Mouse (Mus musculus) kidney, postnatal 14 days (tissue): Measurements from ENCODE around the gene Bcl2l1.

ENCODE experiments used
- DNase-seq: peaks from one replicate; pipeline ENCODE4 v3.0.0; 2022; ENCODE audit warnings: mixed read lengths

The Bcl2l1 gene

GRCm38 (mm10) chr2:152800762-152801113 is 30.8 kb downstream of the Bcl2l1 start:
- no peak for DNase-seq

GRCm38 (mm10) chr2:152799954-152800761 is 31.4 kb downstream of the Bcl2l1 start:
- no peak for DNase-seq

DNA sequence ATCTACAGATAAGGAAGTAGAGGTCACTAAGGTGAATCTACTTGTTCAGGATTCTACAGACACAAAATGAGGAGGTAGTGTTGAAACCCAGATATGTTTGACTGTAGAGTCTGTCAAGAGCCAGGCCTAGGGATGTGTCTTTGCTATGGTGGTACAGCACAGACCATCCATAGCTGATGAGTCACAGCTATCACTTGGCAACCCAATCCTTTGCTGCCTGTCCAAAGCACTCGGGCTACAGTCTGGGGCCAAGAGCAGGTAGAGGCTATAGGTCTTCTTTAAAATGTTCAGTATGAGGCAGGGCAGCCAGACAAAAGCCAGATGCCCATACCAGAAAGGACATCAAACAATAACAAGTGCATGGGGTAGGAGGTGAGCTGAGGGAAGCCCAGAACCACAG is 33.9 kb downstream of the Bcl2l1 start:
- no peak for DNase-seq

- no peak for DNase-seq
Observed at GRCm38 (mm10) chr2:152794281-152794827, 37.2 kb downstream of the Bcl2l1 start.

DNA sequence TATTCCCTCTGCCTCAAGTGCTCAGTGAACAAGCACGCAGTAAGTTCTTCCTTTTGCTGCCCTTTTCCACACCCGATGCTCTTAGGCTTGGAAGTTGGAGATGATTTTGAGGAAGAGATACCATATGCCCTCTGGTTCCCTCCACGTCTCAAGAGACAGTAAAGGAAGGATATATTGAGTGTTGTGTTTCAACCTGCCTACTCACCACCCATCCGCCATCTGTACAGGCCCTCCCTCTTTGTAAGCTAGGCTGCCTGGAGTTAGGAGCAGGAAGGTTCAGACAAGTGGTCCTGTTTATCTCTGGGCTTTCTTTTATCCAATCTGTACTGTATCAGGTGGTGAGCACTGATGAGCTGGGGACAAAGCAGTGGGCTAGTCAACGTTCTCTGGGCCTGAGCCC is 38.1 kb downstream of the Bcl2l1 start:
- DNase-seq = no peak

DNA sequence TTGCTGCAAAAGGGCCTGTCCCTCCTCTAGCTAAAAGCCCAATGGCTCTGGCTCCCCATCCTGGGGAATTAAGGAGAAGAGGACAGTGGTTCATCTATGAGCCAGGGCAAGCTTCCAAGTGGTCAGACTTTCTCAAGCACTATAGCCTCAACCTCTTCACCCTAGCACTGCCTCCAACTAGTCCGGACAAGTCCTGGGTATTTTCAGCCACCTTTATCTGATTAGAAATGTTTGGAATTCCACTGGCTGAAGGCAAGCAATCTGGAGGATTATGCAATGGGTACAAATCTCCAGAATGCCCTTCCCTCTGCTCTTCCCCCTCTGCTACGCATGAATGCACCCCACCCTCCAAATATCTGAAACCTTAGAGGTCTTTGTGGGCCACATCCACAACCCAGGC is 39.1 kb downstream of the Bcl2l1 start:
- DNase-seq = peak; percentile 74

- DNase-seq = peak; percentile 54
Observed at GRCm38 (mm10) chr2:152789591-152789999, 41.9 kb downstream of the Bcl2l1 start.

- peak; percentile 51 for DNase-seq
Observed at GRCm38 (mm10) chr2:152788892-152789421, 42.6 kb downstream of the Bcl2l1 start.

- no peak for DNase-seq
Observed at GRCm38 (mm10) chr2:152787543-152787942, 44.0 kb downstream of the Bcl2l1 start.

DNA sequence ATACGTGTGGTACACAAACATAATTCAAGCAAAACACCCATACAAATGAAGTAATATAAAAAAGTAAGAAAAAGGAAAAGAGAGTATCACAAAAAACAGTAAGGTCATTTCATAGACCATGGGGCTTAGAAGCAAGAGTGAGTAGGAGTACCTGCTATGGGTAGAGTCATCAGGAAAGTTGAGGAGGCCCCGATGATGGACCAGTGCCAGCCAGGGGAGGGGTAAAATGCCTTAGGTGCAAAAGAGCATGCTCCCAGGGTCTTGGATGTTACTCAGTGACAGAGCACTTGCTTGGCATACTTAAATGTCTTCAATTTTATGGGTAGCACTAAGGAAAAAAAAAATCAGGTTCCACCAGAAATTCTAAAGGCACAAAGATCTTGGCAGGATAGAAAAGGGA is 44.4 kb downstream of the Bcl2l1 start:
- peak; percentile 75 for DNase-seq

- peak; percentile 88 for DNase-seq
Observed at GRCm38 (mm10) chr2:152785446-152786350, 45.8 kb downstream of the Bcl2l1 start.

DNA sequence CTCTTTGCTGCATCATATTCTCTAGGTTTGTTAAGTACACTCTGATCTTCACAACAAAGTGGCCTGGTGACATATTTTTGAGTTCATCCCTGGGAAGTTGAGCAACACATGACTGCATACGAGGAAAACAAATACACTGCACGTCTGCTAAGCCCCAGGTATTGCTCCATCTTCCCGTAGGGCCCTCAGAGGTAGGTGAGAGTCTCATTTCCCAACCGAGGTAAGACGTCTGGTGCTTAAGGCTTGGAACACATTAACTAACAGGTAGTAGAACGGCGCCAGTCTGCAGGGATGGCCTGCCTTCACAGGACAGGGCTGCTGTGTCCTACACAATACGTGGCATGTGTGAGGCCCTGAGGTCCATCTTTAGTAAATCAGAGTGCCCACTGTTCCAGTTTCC is 46.9 kb downstream of the Bcl2l1 start:
- no peak for DNase-seq

GRCm38 (mm10) chr2:152783241-152783640 is 48.3 kb downstream of the Bcl2l1 start:
- DNase-seq = no peak

DNA sequence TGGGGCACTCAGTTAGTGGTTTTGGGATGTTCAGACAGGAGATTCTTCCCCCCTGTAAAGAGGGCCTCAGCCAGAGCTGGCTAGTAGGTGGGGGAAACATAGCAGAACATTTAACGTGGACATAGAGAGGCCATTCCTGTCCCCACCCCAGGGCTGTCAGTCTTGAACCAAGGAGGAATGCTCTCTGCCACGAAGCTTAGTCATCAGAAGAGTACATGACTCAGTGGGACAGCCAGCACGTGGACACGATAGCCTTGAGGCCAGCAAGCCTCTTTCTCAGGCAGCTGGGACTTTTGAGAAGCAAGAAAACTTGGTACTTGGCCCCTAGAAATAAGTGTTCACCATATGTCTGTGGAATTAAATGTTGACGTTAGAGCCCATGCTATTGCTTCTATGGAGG is 48.9 kb downstream of the Bcl2l1 start:
- DNase-seq = no peak

DNA sequence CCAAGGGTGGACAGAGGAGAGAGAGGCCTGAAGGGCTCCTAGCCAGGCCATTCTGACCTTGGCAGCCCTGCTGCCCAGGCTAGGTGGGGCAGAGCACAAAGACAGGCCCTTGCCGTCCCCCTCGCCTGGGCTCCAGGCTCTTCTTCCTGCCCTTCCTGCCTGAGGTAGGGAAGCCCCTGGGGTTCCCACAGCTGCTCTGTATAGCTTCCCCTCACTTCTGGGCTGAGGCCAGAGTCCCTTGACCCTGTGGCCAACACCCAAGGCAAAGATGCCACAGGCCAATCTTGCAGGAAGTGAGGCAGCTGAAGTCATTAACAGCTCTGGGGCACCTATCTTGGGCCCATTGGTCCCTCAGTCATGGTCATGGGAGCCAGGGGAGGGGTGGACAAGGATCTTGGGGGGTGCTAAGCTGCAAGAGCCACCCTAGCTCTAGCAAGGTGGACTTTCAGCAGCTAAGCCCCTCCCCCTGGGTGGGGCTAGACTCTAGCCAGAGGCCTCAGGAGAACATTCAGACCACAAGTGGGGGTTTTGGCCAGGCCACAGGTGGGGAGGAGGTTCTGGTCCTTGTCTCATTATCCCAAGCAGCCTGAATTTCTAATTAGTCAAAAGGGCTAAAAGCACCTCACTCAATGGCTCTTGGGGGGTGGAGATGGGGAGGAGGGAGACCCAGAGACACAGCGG is 50.4 kb downstream of the Bcl2l1 start:
- peak; percentile 49 for DNase-seq

- DNase-seq = no peak
Observed at GRCm38 (mm10) chr2:152780466-152780865, 51.1 kb downstream of the Bcl2l1 start.

DNA sequence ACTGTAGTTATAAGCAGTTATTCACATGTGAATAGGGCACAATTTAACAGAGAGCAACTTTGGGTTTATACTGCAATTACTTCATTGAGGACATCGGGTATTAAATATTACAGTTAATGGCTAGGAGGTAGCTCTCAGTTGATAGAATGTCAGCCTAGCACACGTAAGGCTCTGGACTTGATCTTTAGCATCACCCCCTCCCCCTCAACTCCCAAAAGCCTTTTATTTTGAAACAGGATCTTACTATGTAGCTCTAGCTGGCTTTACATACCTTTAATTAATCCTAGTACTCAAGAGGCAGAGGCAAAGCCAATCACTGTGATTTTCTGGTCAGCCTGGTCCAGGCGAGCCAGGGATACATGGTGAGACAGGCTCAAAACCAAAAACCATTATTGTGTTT is 54.4 kb downstream of the Bcl2l1 start:
- no peak for DNase-seq

DNA sequence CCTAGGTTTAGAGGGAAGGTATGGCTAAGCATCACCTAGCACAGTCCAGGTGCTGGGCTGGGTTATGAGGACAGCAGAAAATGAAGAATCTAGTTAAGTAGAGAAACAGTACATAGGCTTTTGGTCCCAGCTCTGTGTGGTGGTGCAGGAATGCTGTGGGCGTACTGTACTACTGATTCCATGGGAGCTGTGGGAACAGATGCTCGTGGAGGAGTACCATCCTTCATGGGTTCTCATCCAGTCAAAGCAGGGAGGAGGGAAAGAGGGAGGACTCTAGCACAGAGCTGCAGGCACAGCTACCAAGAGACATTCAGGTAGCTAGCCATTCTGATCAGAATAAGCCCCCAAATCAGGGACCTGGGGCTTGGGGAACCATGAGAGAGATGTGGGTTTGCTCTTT is 55.1 kb downstream of the Bcl2l1 start:
- no peak for DNase-seq

GRCm38 (mm10) chr2:152776019-152776418 is 55.5 kb downstream of the Bcl2l1 start:
- DNase-seq = no peak

DNA sequence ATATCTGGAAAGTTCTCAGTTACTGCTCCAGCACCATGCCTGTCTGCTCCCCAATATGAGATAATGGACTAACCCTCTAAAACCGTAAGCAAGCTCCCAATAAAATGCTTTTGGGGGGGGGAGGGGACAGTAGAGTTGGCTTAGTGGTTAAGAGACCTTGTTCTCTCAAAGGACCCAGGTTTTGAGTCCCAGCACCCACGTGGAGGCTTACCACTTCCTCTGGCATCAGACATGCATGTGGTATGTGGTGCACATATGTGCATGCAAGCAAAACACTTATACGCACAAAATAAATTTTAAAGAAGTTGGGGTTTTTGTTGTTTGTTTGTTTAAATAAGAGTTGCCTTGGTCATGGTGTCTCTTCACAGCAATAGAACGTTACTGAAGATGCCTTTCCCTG is 56.2 kb downstream of the Bcl2l1 start:
- no peak for DNase-seq

DNA sequence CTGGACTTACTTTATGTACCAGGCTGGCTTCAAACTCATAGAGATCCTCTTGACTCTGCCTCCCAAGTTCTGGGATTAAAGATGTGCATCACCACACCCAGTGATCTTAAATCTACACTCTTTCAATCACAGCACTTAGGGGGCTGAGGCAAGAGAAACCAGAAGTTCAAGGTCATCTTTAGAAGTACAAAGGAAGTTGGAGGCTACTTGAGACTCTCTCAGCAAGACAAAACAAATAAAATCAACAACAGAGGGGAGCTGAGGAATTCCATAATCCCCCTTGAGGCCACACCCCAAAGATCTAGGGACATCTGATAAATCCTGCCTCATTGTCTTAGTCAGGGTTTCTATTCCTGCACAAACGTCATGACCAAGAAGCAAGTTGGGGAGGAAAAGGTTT is 59.3 kb downstream of the Bcl2l1 start:
- DNase-seq = no peak

GRCm38 (mm10) chr2:152771571-152771970 is 60.0 kb downstream of the Bcl2l1 start:
- DNase-seq = peak; percentile 74

DNA sequence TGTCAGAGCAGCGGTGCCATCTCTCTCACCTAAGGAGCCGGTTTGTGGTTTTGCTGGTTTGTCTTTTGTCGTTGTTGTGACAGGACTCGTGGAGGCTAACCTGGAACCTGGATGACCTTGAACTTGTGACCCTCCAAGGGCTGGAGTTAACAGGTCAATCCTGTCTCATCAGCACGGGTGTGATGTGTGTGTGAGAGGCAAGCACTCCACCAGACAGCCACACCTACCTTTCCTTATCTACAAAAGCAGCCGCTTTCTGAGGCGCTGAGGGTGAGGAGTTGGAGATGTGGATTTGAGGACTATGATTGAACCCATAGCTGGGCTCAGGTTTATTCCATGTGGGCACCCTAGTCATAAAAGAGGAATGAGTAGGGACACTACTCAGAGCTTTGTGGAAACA is 61.9 kb downstream of the Bcl2l1 start:
- DNase-seq = no peak
